Mouse (Mus musculus) lung, embryonic 16.5 days (tissue): ENCODE results near the gene Vill. TPM values are rescaled to one million over a fixed set of nuclear protein-coding genes. Genes with fewer than 3 reads are reported as not detected.

Experiments
- ATAC-seq: fragments of 200-750 bp; cut with Nextera tagmentation; 2 replicates; pipeline ENCODE4 v1.8.0; 2017; ENCODE audit warnings: low read depth, mild to moderate bottlenecking, moderate library complexity
- H3K27ac ChIP-seq: fragments of 300-500 bp; sonication (generic); 2 replicates; pipeline ENCODE4 v1.5.1; 2014; ENCODE audit warnings: mild to moderate bottlenecking, control low read depth, low read length
- H3K27me3 ChIP-seq: fragments of 300-500 bp; sonication (generic); 2 replicates; pipeline ENCODE4 v1.6.1; 2014; ENCODE audit warnings: low read depth, low read length, mixed read lengths; ENCODE audit not compliant: control insufficient read depth, insufficient read depth
- H3K36me3 ChIP-seq: fragments of 300-500 bp; sonication (generic); 2 replicates; pipeline ENCODE4 v1.6.1; 2014; ENCODE audit warnings: low read length; ENCODE audit not compliant: control insufficient read depth, insufficient read depth
- H3K4me1 ChIP-seq: fragments of 300-500 bp; sonication (generic); replicated peaks from 2 replicates; pipeline ENCODE4 v1.6.1; 2014; ENCODE audit warnings: low read length, mixed read lengths; ENCODE audit not compliant: control insufficient read depth, insufficient read depth
- H3K4me2 ChIP-seq: fragments of 300-500 bp; sonication (generic); 2 replicates; pipeline ENCODE4 v1.6.1; 2014; ENCODE audit warnings: low read depth, low read length, control low read depth
- H3K4me3 ChIP-seq: fragments of 300-500 bp; sonication (generic); 2 replicates; pipeline ENCODE4 v1.5.1; 2014; ENCODE audit warnings: mild to moderate bottlenecking, low read length, control low read depth
- H3K9ac ChIP-seq: fragments of 300-500 bp; sonication (generic); 2 replicates; pipeline ENCODE4 v1.6.1; 2014; ENCODE audit warnings: low read length, control low read depth
- H3K9me3 ChIP-seq: fragments of 300-500 bp; sonication (generic); 2 replicates; pipeline ENCODE4 v1.6.1; 2016; ENCODE audit warnings: low read length; ENCODE audit not compliant: control insufficient read depth
- WGBS: fragments of 180-500 bp; shearing (Covaris S2); extraction: QIAGEN DNeasy Blood & Tissue Kit; methylation state at CpG from one replicate; pipeline ENCODE4 v1.1.7; 2014; 5-methylcytosine and 5-hydroxymethylcytosine counted together
- polyA plus RNA-seq: library from polyadenylated mRNA; unstranded; fragments of >200 nt; fragmentation: Nextera tagmentation; extraction: Ambion mirVana; gene quantifications from 2 replicates; pipeline ENCODE4 v1.2.1, GENCODE M21; 2015

The Vill gene
- polyA plus RNA-seq, 1 experiment from 2014 or later = 38.2 TPM

DNA sequence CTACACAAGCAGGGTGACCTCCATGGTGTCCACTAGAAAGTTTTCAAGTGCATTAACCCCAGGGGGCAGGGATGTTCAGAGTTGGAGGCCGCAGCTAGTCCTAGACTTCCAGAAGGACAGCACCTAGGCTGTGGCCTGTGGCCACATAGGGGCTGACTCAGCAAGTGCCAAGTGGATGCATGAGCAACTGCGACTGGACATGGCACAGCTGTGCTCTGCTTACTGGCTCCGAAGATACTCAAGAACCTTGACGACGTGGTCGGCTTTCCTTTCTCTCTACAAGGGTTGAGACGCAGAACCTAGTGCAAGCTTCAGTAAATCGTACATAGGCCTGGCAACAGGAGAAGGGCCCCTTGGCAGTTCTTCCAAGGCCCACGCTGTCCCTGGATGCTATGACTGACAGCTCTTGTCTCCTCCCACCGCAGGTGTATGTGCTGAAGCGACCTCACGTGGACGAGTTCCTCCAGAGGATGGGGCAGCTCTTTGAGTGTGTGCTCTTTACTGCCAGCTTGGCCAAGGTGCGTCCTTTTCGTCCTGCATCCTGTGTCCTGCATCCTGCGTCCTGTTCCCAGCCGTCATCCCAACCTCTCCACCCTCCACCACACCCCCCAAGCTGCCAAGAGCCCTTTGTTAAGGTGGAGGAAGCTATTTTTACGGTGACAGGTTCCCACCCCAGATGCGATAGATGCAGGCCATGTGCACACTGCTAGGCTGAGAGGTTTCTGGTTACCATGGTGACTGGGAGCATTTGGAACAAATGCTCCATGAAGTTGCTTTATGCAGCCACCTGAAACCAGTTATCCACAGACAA lies 19.3 kb upstream of the Vill start:
- Histone ChIP-seq H3K9me3 (no peaks in the 10 kb centered on the region), H3K27ac (no peak overlapping the region), H3K27me3 (no peaks in the 10 kb centered on the region), H3K36me3 (peaks cover 13% of the 10 kb centered on the region), H3K4me3 (no peak overlapping the region), H3K4me1 (peaks cover 23% of the 10 kb centered on the region), H3K4me2 (no peak overlapping the region), H3K9ac (no peak overlapping the region)
- 69% methylated on average over 19 of the region's 19 CpGs for whole genome bisulfite sequencing
- ATAC-seq = peak; percentile 15; the same call in 1 of the 2 replicates

DNA sequence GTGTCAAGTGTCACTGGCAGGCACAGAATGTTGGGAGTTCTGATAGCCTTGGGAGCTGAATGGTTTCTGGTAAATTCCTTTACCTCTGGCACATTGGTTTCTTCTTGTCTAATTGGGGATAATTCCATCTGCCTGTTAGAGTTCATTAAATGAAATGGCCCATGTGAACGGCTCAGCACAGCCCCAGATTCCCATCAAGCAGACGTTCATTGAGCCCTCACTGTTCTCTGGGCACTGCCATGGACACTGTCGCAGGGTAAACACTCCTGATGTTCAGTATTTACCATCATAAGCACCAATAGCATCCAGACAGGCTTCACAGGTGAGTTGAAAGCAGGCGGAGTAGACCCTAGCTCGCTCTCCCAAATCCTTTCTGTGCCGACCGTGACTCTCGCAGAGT lies 18.5 kb upstream of the Vill start:
- Histone ChIP-seq H3K4me1 (peaks cover 23% of the 10 kb centered on the region), H3K36me3 (peaks cover 18% of the 10 kb centered on the region), H3K27ac (no peak overlapping the region), H3K9me3 (no peaks in the 10 kb centered on the region), H3K27me3 (no peaks in the 10 kb centered on the region), H3K4me2 (no peak overlapping the region), H3K4me3 (no peak overlapping the region), H3K9ac (no peak overlapping the region)
- ATAC-seq = no peak
- WGBS = 80% methylated on average over 8 of the region's 8 CpGs

DNA sequence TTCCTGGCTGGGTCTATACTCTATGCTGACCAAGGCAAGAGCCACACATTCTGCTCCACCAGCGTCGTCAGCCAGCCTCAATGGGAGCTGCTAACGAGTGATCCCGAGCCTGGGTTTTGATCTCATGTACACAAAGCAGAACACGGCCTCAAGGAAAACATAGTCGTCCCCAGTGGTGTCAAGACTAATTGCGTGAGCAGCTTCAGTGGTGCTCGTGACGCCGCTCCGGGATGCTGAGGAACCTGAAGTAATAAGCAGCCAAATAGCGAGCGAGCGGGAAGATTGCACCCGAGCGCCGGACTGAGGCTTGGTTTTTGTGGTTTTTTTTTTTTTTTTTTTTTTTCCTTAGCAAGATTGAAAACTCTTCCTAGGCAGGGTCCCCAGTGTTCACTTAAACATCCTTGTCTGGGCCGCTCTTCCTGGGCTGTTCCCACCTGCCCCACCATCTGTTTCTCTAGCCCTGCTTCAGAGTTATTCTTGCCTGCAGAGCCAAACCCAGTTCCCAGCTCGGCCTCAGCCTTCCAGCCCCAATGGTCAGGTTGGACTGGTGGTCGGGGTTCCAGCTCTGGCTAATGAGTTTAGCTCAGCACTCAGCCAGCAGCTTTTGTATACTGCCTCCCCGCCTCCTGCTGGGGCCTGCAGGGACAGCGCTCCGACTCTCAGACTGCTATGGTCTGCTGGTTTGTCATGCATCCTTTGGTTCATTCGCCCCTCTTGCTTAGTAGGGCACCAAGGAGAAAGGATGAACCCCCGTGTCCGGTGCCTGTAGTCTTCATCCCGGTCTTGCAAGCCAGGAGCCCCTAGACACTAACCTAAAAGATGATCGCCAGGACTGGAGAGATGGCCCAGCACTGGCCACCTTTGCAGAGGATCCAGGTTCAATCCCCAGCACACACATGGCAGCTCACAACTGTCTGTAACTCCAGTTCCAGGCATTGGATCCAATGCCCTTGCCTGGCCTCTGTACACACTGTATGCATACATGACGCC lies 17.6 kb upstream of the Vill start:
- H3K4me1 ChIP-seq = peaks cover 23% of the 10 kb centered on the region
- H3K4me3 ChIP-seq = no peak overlapping the region
- no peak overlapping the region for H3K27ac ChIP-seq
- ATAC-seq = no peak
- H3K27me3 ChIP-seq = no peaks in the 10 kb centered on the region
- WGBS = 89% methylated on average over 29 of the region's 29 CpGs
- no peak overlapping the region for H3K9ac ChIP-seq
- no peaks in the 10 kb centered on the region for H3K9me3 ChIP-seq
- peaks cover 23% of the 10 kb centered on the region for H3K36me3 ChIP-seq
- H3K4me2 ChIP-seq = no peak overlapping the region

DNA sequence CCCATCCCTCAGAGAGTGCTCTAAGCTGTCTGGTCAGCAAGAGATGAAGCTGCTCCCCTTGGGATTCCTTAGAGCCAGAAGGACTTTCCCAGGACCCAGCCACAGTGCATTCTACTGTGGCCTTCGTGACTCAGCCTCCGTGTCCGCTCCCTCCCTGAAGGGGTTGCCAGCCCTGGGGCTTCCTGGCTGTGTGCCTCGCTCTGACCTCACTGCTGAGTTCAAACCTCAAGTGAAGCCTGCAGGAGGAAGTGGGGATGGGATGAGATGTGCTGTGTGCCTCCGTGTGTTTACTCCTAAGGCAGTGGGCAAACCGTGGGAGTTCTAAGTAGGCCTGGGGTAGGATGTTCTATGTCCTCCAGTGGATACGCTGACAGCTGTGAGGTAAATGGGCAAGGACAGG lies 16.7 kb upstream of the Vill start:
- no peak overlapping the region for H3K4me2 ChIP-seq
- no peak overlapping the region for H3K9ac ChIP-seq
- WGBS = 51% methylated on average over 7 of the region's 7 CpGs
- H3K9me3 ChIP-seq = no peaks in the 10 kb centered on the region
- H3K27ac ChIP-seq = no peak overlapping the region
- peaks cover 23% of the 10 kb centered on the region for H3K4me1 ChIP-seq
- ATAC-seq = peak; percentile 30
- H3K4me3 ChIP-seq = no peak overlapping the region
- H3K36me3 ChIP-seq = peaks cover 30% of the 10 kb centered on the region
- H3K27me3 ChIP-seq = no peaks in the 10 kb centered on the region

DNA sequence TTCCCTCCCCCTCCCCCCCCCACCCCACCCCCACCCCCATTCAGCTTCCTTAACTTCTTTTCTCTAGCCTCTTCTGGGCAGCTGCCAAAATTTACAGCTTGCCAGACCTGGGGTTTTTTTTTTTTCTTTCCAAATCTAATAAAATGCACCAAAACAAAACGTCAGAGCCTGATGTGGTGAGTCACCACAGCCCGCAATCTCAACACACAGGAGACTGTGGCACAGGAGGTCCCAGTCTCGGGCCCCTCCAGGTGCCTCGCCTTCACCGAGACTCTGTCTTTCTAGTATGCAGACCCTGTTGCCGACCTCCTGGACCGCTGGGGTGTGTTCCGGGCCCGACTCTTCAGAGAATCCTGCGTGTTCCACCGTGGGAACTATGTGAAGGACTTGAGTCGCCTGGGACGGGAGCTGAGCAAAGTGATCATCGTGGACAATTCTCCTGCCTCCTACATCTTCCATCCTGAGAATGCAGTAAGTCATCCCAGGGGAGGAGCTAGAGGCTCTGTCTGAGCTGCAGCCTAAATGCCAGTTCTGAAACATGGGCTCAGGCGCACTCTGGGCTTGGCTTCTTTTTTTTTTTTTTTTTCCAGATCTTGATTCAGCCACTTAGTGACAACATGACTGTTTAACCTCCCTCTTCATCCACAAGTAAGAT lies 15.4 kb upstream of the Vill start:
- Histone ChIP-seq H3K27ac (no peak overlapping the region; the same call in 1 of the 2 replicates), H3K9ac (no peak overlapping the region), H3K9me3 (no peaks in the 10 kb centered on the region), H3K4me3 (no peak overlapping the region), H3K27me3 (no peaks in the 10 kb centered on the region), H3K4me1 (peaks cover 17% of the 10 kb centered on the region), H3K4me2 (no peak overlapping the region), H3K36me3 (peaks cover 43% of the 10 kb centered on the region)
- 56% methylated on average over 15 of the region's 15 CpGs for WGBS
- ATAC-seq = no peak

DNA sequence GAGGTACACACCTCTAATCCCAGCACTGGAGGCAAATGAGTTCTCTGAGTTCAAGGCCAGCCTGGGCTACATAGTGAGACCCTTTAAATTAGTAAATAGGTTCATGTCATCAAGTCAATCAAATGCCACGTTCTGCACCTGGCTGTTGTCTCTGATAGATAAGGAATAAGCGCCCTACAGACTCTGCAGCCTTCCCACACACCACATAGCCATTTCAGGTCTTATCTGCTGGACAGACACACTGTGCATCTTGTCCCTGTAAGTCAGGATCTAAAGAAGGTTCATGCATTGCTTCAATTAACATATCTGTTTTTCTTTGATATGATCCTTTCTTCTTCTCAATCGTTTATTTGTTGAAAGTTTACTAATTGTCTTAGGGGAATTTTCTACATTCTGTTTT lies 14.0 kb upstream of the Vill start:
- H3K9me3 ChIP-seq = no peaks in the 10 kb centered on the region
- H3K36me3 ChIP-seq = peaks cover 45% of the 10 kb centered on the region
- 79% methylated on average over 3 of the region's 3 CpGs for WGBS
- no peak overlapping the region for H3K27ac ChIP-seq
- H3K4me2 ChIP-seq = no peak overlapping the region
- ATAC-seq = no peak
- H3K27me3 ChIP-seq = no peaks in the 10 kb centered on the region
- H3K4me1 ChIP-seq = peaks cover 15% of the 10 kb centered on the region
- H3K9ac ChIP-seq = no peak overlapping the region
- no peak overlapping the region for H3K4me3 ChIP-seq

DNA sequence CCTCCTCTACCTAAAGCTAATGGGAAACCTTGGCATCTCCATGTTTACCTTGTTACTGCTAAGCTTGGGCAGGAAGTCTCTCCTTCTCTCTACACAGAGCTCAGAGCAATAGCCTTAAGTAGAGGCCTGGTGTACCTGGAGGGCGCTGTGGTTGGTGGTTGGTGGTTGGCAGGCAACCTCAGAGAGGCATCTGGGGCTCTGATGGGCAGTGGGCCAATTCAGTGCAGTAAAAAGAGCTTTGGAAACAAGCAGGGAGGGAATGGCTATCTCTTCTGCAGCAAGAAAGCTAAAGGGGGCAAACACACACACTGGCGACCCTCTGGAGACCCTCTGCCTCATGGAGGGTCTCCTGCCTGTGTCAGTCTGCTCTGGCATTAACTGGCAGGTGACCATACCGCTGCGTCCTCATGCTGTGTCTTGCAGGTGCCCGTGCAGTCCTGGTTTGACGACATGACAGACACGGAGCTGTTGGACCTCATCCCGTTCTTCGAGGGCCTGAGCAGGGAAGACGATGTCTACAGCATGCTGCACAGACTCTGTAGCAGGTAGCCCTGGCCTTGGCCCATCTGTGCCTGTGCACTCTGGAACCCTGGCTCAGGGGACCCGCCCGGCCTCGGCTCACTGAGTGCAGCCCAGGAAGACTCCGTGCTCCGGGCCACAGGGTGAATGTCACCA lies 12.3 kb upstream of the Vill start:
- peaks cover 38% of the 10 kb centered on the region for H3K36me3 ChIP-seq

DNA sequence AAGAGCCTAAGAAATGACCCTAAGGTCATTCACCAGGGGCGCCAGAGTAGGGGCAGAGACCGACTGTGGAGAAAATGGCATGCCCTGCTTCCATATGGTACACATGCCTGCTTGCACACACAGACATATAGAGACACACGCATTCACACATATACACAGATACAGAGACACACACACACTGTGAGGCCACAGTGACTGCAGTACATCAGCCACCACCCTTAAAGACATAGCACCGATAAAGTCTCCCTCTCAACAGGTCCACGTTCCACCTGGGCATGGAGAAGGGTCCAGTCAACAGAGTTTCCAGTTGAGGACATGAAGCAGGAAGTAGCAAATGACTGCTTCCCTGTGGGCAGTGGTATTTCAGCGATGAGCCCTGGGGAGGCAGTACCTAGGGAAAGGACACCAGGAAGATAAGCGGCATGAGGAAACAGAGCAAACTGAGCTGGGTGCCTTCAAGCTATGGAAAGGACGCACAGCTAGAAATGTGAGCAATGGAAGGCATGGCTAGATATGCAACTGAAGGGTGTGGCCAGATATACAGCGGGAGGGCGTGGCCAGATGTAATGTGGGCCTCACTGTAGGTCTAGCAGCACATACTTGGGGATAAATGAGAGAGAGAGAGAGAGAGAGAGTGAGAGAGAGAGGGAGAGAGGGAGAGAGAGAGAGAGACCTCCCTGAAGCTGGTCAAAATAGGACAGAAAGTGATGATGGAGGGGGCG lies 4.2 kb upstream of the Vill start:
- H3K27me3 ChIP-seq = no peaks in the 10 kb centered on the region
- peaks cover 4% of the 10 kb centered on the region; the same call in 1 of the 2 replicates for H3K36me3 ChIP-seq
- H3K9ac ChIP-seq = no peak overlapping the region
- no peak overlapping the region for H3K4me3 ChIP-seq
- H3K27ac ChIP-seq = no peak overlapping the region
- no peak overlapping the region for H3K4me2 ChIP-seq
- WGBS = 66% methylated on average over 11 of the region's 11 CpGs
- no peak for ATAC-seq
- H3K4me1 ChIP-seq = peaks cover 18% of the 10 kb centered on the region
- H3K9me3 ChIP-seq = no peaks in the 10 kb centered on the region

More for the DNA sequence above, 12.3 kb upstream of the Vill start:
- no peak for ATAC-seq
- no peak overlapping the region for H3K4me2 ChIP-seq
- peaks cover 15% of the 10 kb centered on the region for H3K4me1 ChIP-seq
- H3K27me3 ChIP-seq = no peaks in the 10 kb centered on the region
- WGBS = 89% methylated on average over 15 of the region's 15 CpGs
- no peak overlapping the region for H3K4me3 ChIP-seq
- no peak overlapping the region for H3K27ac ChIP-seq
- no peak overlapping the region for H3K9ac ChIP-seq
- no peaks in the 10 kb centered on the region for H3K9me3 ChIP-seq
